Mouse (Mus musculus): ENCODE measurements around the gene Washc4. TPM values are rescaled to one million over a fixed set of nuclear protein-coding genes. Genes with fewer than 3 reads are reported as not detected.

Gene Washc4
- total RNA-seq, 1 experiment: 38.2 TPM

DNA sequence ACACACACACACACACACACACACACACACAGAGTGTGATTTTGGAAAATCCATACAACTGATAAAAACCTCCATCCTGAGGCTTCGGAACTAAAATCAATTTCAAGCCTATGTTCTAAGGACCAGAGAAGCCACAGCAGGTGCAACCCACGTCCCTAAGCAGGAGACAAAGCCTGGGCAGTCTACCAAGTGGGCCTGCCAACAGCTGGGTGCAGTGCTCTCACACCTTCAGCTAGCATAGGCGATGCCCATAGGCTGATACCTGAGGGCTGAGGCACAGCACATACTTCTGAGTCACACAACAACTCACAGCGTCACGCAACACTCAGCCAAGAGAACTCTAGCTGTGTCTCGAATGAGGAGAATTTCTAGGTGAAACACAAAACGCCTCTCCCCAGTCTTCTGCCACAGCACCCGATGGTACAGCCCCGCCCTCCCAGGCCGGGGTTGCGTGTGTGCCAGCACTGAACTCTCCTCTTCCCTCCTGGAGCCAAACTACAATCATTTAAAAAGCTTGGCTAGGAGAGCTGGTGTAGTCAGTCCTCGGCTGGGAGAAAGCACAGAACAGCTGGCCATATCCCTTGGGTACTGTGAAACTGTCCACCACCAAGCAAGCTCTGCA is 75.4 kb downstream of the Washc4 start:
- no peaks in the 10 kb centered on the region for H3K36me3 ChIP-seq (ENCODE audit: control insufficient read depth, insufficient read depth, low read length, poor library complexity, severe bottlenecking)
- DNase-seq (ENCODE audit: low read depth, low spot score): no peak
- no peak overlapping the region for H3K9ac ChIP-seq (ENCODE audit: insufficient read depth, low read depth, low read length, poor library complexity, severe bottlenecking)

DNA sequence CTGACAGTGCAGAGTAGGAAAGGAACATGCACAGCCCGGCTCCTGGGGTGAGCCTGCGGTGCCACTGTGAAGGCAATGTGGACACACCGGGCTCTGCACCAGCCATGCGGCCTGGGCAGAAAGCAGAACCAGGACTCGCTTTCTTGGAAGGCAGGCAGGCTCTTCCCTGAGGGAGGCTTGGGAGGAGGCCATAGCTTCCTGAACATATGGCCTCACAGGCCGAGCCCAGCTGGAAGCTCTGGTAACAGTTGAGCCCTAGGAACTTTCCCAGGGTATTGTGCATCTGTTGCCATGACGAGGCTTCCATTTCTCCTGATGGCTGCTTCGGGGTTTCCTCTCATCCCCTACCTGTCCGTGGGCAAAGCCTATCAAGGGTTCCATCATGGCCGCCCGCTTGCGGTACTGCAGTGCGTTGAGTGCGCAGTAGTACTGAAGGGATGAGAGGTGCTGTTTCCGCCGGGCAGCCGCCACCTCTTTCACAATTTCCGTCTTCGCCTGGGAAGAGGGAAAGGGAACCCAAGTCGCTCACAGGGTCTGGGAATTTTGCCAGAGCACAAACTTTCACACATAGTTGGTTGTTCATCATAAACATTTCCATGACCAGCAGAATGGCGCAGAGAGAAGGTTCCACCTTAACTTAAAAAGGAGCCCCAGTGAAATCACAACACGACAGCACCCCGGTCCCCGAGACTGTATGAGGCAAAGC is 77.0 kb downstream of the Washc4 start:
- in situ Hi-C loops (cut with MboI; ENCODE audit: low sequenced_read_pairs in 2 of 2, unreplicated experiment in 2 of 2): no loop called here
- no peaks in the 10 kb centered on the region for H3K36me3 ChIP-seq (ENCODE audit: control insufficient read depth, insufficient read depth, low read length, poor library complexity, severe bottlenecking)
- no peak for DNase-seq (ENCODE audit: low read depth, low spot score)

More for the DNA sequence above, 75.4 kb downstream of the Washc4 start:
- H3K9me3 ChIP-seq (ENCODE audit: control insufficient read depth, insufficient read depth, low read depth, low read length): no peaks in the 10 kb centered on the region
- peaks cover 0 to 3% of the 10 kb centered on the region in 2 experiments; a peak in 1 of 4 replicates for H3K4me1 ChIP-seq (ENCODE audit: control insufficient read depth in 2 of 2, insufficient read depth in 2 of 2, low read length in 2 of 2, poor library complexity in 1 of 2)
- TF ChIP-seq ZC3H11A (IDR thresholded peaks at IDR 0.05; ENCODE audit: borderline replicate concordance, low read depth, low read length): no peak
- TF ChIP-seq ZNF384 (IDR thresholded peaks at IDR 0.05; ENCODE audit: low read depth, low read length): no peak
- no peak overlapping the region for H3K4me3 ChIP-seq (ENCODE audit: insufficient read depth in 1 of 2, low read depth in 1 of 2, low read length in 2 of 2, poor library complexity in 1 of 2, severe bottlenecking in 1 of 2)
- in situ Hi-C loops (cut with MboI; ENCODE audit: low sequenced_read_pairs in 2 of 2, unreplicated experiment in 2 of 2): no loop called here
- no peak overlapping the region for H3K27ac ChIP-seq (ENCODE audit: insufficient read depth, low read depth, low read length, poor library complexity, severe bottlenecking)

GRCm38 (mm10) chr10:83624065-83624464 is 80.5 kb downstream of the Washc4 start:
- TF ChIP-seq HCFC1 (IDR thresholded peaks at IDR 0.05; ENCODE audit: borderline replicate concordance, insufficient read depth, low read length) (no peak), MAFK (IDR thresholded peaks at IDR 0.05; ENCODE audit: insufficient read depth, low read depth, low read length) (no peak), ZNF384 (IDR thresholded peaks at IDR 0.05; ENCODE audit: low read depth, low read length) (no peak), CHD2 (IDR thresholded peaks at IDR 0.05; ENCODE audit: low read depth, low read length) (no peak), ZC3H11A (IDR thresholded peaks at IDR 0.05; ENCODE audit: borderline replicate concordance, low read depth, low read length) (no peak)
- H3K36me3 ChIP-seq (ENCODE audit: control insufficient read depth, insufficient read depth, low read length, poor library complexity, severe bottlenecking): no peaks in the 10 kb centered on the region

More for the DNA sequence above, 77.0 kb downstream of the Washc4 start:
- Histone ChIP-seq H3K9me3 (ENCODE audit: control insufficient read depth, insufficient read depth, low read depth, low read length) (no peaks in the 10 kb centered on the region), H3K27ac (ENCODE audit: insufficient read depth, low read depth, low read length, poor library complexity, severe bottlenecking) (no peak overlapping the region), H3K9ac (ENCODE audit: insufficient read depth, low read depth, low read length, poor library complexity, severe bottlenecking) (peak overlapping the region; percentile 27; the same call in 1 of the 2 replicates), H3K4me3 (ENCODE audit: insufficient read depth in 1 of 2, low read depth in 1 of 2, low read length in 2 of 2, poor library complexity in 1 of 2, severe bottlenecking in 1 of 2) (peak overlapping the region; percentile 43 to 62; a peak in 2 of 4 replicates), H3K4me1 (ENCODE audit: control insufficient read depth in 2 of 2, insufficient read depth in 2 of 2, low read length in 2 of 2, poor library complexity in 1 of 2) (peaks cover 0 to 3% of the 10 kb centered on the region in 2 experiments; a peak in 1 of 4 replicates)
- no peak for TF ChIP-seq HCFC1 (IDR thresholded peaks at IDR 0.05; ENCODE audit: borderline replicate concordance, insufficient read depth, low read length)
- no peak for TF ChIP-seq MAFK (IDR thresholded peaks at IDR 0.05; ENCODE audit: insufficient read depth, low read depth, low read length)
- TF ChIP-seq CHD2 (IDR thresholded peaks at IDR 0.05; ENCODE audit: low read depth, low read length): no peak
- TF ChIP-seq ZNF384 (IDR thresholded peaks at IDR 0.05; ENCODE audit: low read depth, low read length): no peak
- no peak for TF ChIP-seq ZC3H11A (IDR thresholded peaks at IDR 0.05; ENCODE audit: borderline replicate concordance, low read depth, low read length)

GRCm38 (mm10) chr10:83624841-83625240 is 81.3 kb downstream of the Washc4 start:
- Histone ChIP-seq H3K27ac (ENCODE audit: insufficient read depth, low read depth, low read length, poor library complexity, severe bottlenecking) (no peak overlapping the region), H3K9me3 (ENCODE audit: control insufficient read depth, insufficient read depth, low read depth, low read length) (no peaks in the 10 kb centered on the region), H3K36me3 (ENCODE audit: control insufficient read depth, insufficient read depth, low read length, poor library complexity, severe bottlenecking) (no peaks in the 10 kb centered on the region), H3K9ac (ENCODE audit: insufficient read depth, low read depth, low read length, poor library complexity, severe bottlenecking) (no peak overlapping the region), H3K4me3 (ENCODE audit: insufficient read depth in 1 of 2, low read depth in 1 of 2, low read length in 2 of 2, poor library complexity in 1 of 2, severe bottlenecking in 1 of 2) (no peak overlapping the region), H3K4me1 (ENCODE audit: control insufficient read depth in 2 of 2, insufficient read depth in 2 of 2, low read length in 2 of 2, poor library complexity in 1 of 2) (peaks cover 0 to 3% of the 10 kb centered on the region in 2 experiments; a peak in 1 of 4 replicates)
- in situ Hi-C loops (cut with MboI; ENCODE audit: low sequenced_read_pairs in 2 of 2, unreplicated experiment in 2 of 2): no loop called here
- no peak for TF ChIP-seq ZNF384 (IDR thresholded peaks at IDR 0.05; ENCODE audit: low read depth, low read length)
- TF ChIP-seq HCFC1 (IDR thresholded peaks at IDR 0.05; ENCODE audit: borderline replicate concordance, insufficient read depth, low read length): no peak
- no peak for TF ChIP-seq MAFK (IDR thresholded peaks at IDR 0.05; ENCODE audit: insufficient read depth, low read depth, low read length)
- TF ChIP-seq CHD2 (IDR thresholded peaks at IDR 0.05; ENCODE audit: low read depth, low read length): no peak
- TF ChIP-seq ZC3H11A (IDR thresholded peaks at IDR 0.05; ENCODE audit: borderline replicate concordance, low read depth, low read length): no peak
- no peak for DNase-seq (ENCODE audit: low read depth, low spot score)

More at GRCm38 (mm10) chr10:83624065-83624464, 80.5 kb downstream of the Washc4 start:
- H3K4me1 ChIP-seq (ENCODE audit: control insufficient read depth in 2 of 2, insufficient read depth in 2 of 2, low read length in 2 of 2, poor library complexity in 1 of 2): peaks cover 0 to 3% of the 10 kb centered on the region in 2 experiments; a peak in 1 of 4 replicates
- no peak overlapping the region for H3K4me3 ChIP-seq (ENCODE audit: insufficient read depth in 1 of 2, low read depth in 1 of 2, low read length in 2 of 2, poor library complexity in 1 of 2, severe bottlenecking in 1 of 2)
- in situ Hi-C loops (cut with MboI; ENCODE audit: low sequenced_read_pairs in 2 of 2, unreplicated experiment in 2 of 2): no loop called here
- no peak overlapping the region for H3K9ac ChIP-seq (ENCODE audit: insufficient read depth, low read depth, low read length, poor library complexity, severe bottlenecking)
- no peak for DNase-seq (ENCODE audit: low read depth, low spot score)
- H3K27ac ChIP-seq (ENCODE audit: insufficient read depth, low read depth, low read length, poor library complexity, severe bottlenecking): no peak overlapping the region
- H3K9me3 ChIP-seq (ENCODE audit: control insufficient read depth, insufficient read depth, low read depth, low read length): no peaks in the 10 kb centered on the region
